Mouse (Mus musculus): ENCODE measurements around the gene Klhl26.

- TF ChIP-seq CTCF (IDR thresholded peaks at IDR 0.05; ENCODE audit: borderline replicate concordance, extremely low read depth, insufficient read depth, insufficient read length) (no peak), POLR2A (IDR thresholded peaks at IDR 0.05; ENCODE audit: borderline replicate concordance, extremely low read depth, insufficient read depth, insufficient read length, poor library complexity, severe bottlenecking) (0 out of 2 replicates have a peak, but pooled peaks have one; percentile 36)
Observed at GRCm38 (mm10) chr8:70476333-70477268, at the start of gene Klhl26.

Data from brain, embryonic 14.5 days (tissue).